Mouse (Mus musculus) adrenal gland, adult 18-20 months (tissue): ENCODE results near the gene Tekt5. TPM values are rescaled to one million over a fixed set of nuclear protein-coding genes. Genes with fewer than 3 reads are reported as not detected.
A peak's percentile ranks its signal among the peaks of the same experiment; 100 is the strongest.

Experiments
- DNase-seq, 2 experiments: peaks; one replicate each; pipeline ENCODE4 v3.0.0; 2021 to 2022; ENCODE audit warnings: low spot score in 2 of 2
- long read RNA-seq, 2 experiments: library from polyadenylated mRNA; stranded (forward); transcript quantifications; one replicate each; pipeline ENCODE4 v2.0.0; 2021
- total RNA-seq, 2 experiments: library from RNA; stranded (reverse); gene quantifications; 1 replicate in 1 of 2; 2 replicates in 1 of 2; pipeline ENCODE4 v1.2.3; 2021

The Tekt5 gene
- not detected for total RNA-seq
- long read RNA-seq, experiment 1 = 0 reads
- long read RNA-seq, experiment 2 = 0 reads

- DNase-seq = peak; percentile 26 to 29
Measured at GRCm38 (mm10) chr16:10394699-10395540, at the start of gene Tekt5. TSS of gene Tekt5 (minus strand) at chr16:10395490.

- DNase-seq = no peak
Measured at GRCm38 (mm10) chr16:10443723-10444122, 48.4 kb upstream of the Tekt5 start.

GRCm38 (mm10) chr16:10441761-10442160 lies 46.5 kb upstream of the Tekt5 start:
- no peak for DNase-seq

GRCm38 (mm10) chr16:10441328-10441727 lies 46.0 kb upstream of the Tekt5 start:
- DNase-seq = no peak

GRCm38 (mm10) chr16:10438055-10438454 lies 42.8 kb upstream of the Tekt5 start:
- no peak for DNase-seq

- no peak for DNase-seq
Measured at GRCm38 (mm10) chr16:10436166-10436565, 40.9 kb upstream of the Tekt5 start.

- no peak for DNase-seq
Measured at GRCm38 (mm10) chr16:10433344-10433743, 38.1 kb upstream of the Tekt5 start.

- DNase-seq = no peak
Measured at GRCm38 (mm10) chr16:10432387-10432786, 37.1 kb upstream of the Tekt5 start.

GRCm38 (mm10) chr16:10431911-10432310 lies 36.6 kb upstream of the Tekt5 start:
- DNase-seq = no peak

- no peak for DNase-seq
Measured at GRCm38 (mm10) chr16:10420447-10421054, 25.3 kb upstream of the Tekt5 start.

GRCm38 (mm10) chr16:10417723-10418259 lies 22.5 kb upstream of the Tekt5 start:
- DNase-seq = no peak

- peak in 1 of 2 experiments; percentile 18 for DNase-seq
Measured at GRCm38 (mm10) chr16:10416866-10417265, 21.6 kb upstream of the Tekt5 start.

GRCm38 (mm10) chr16:10415976-10416375 lies 20.7 kb upstream of the Tekt5 start:
- DNase-seq = peak in 1 of 2 experiments; percentile 29

GRCm38 (mm10) chr16:10411764-10412746 lies 16.8 kb upstream of the Tekt5 start, which contains the start of gene Nubp1:
TSS of gene Nubp1 (plus strand) at chr16:10411948.
- DNase-seq = peak; percentile 89 to 90

GRCm38 (mm10) chr16:10399160-10399559 lies 3.9 kb upstream of the Tekt5 start:
- peak; percentile 82 to 86 for DNase-seq

GRCm38 (mm10) chr16:10398755-10399154 lies 3.5 kb upstream of the Tekt5 start:
- peak in 1 of 2 experiments; percentile 18 for DNase-seq

- peak in 1 of 2 experiments; percentile 3 for DNase-seq
Measured at GRCm38 (mm10) chr16:10392587-10392986, 2.7 kb downstream of the Tekt5 start.

GRCm38 (mm10) chr16:10388634-10389365 lies 6.5 kb downstream of the Tekt5 start:
- DNase-seq = peak in 1 of 2 experiments; percentile 9

GRCm38 (mm10) chr16:10385261-10385660 lies 10.0 kb downstream of the Tekt5 start:
- peak in 1 of 2 experiments; percentile 14 for DNase-seq

GRCm38 (mm10) chr16:10384544-10384943 lies 10.7 kb downstream of the Tekt5 start:
- peak in 1 of 2 experiments; percentile 10 for DNase-seq
